Mouse (Mus musculus): ENCODE data around the gene Ccdc18. TPM values are rescaled to one million over a fixed set of nuclear protein-coding genes. Genes with fewer than 3 reads are reported as not detected.
"Not testable (repeated sequence)": the region's sequence is repeated elsewhere in the genome, so short reads cannot be mapped to it uniquely, and the experiment has no call there.

Ccdc18 gene
- polyA plus RNA-seq, 1 experiment from 2014 or later: 7.7 TPM

DNA sequence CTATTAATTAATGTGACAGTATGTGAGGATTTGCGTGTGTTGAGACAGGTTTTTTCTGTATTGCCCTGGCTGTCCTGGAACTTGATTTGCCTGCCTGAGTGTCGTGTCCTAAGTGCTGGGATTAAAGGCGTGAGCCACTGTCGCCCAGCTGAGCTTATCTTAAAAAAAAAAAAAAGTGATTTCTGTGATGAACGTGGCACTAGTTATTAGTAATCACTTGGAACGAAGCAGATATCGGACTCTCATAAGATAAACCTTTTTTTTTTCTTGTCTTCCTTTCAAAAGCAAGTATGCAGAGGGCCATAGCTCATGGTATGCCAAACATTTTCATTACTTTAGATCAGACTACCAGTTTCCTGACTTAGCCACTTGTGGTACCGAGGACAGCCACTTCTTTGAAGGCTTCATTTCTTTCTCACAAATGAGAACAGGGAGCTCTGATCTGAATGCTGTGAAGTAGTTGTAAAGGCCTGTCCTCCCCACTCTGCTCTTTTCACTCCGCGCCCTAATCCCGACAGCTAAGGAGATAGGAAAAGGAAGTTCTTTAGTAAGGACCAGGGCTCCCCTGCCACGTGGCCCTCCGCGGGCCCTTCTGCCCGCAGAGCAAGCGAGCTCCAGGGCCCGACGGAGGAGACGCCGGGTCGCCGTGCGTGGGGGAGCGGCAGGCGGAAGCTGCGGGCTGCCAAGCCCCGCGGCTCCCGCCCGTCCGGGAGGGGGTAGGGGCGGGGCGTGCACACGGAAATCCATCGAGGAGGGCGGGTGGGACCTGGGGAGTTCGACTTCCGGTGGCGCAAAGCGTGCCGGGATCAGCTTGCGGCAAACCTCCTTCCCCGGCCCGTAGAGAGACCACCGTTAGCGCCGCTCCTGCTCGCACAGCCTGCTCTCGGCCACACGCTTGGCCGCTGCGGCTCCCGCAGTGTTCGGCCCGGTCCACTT, 135.7 kb downstream of the Ccdc18 start, which contains the start of gene Dr1:
TSS of gene Dr1 (plus strand) at position 771 of the 936 bp plus-strand sequence.
- peak within 1 kb of the TSS; percentile 91 for H3K27ac ChIP-seq
- peaks cover 28% of the 10 kb centered on the region for H3K4me1 ChIP-seq

DNA sequence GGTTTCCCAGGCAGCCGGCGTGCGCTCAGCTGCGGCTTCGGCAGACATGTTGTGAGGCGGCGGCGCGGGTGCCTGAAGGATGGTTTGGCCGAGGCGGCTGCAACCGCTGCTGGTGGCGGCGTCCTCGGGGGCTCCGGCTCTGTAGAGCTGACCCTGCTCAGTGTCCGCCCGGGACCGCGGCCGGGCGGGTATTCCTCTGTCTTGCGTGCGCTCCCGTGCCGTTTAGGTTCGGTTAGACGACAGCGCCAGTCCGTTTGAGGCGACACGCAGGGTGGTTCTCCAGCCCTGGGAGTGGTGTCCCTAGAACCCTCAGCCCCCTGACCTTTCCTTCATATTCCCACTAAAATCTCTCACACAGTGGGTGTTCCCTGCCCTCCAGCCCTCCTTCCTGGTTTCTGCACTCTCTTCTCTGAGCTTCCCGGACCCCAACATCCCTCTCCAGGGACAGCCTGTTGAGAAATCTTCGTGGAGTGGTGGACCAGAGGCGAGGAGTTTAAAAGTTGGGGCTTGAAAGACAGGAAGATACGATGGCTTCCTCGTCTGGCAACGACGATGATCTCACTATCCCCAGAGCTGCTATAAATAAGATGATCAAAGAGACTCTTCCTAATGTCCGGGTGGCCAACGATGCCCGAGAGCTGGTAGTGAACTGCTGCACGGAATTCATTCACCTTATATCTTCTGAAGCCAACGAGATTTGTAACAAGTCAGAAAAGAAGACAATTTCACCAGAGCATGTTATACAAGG, 136.6 kb downstream of the Ccdc18 start:
- under 1% methylated on average over 44 of the region's 44 CpGs for WGBS
- peak overlapping the region; percentile 96 for H3K9ac ChIP-seq
- ATAC-seq (ENCODE audit: low FRiP score): peak; percentile 75
- peaks cover 28% of the 10 kb centered on the region for H3K4me1 ChIP-seq
- no peaks in the 10 kb centered on the region for H3K9me3 ChIP-seq (replicated peaks)
- no peaks in the 10 kb centered on the region for H3K27me3 ChIP-seq
- H3K4me2 ChIP-seq (replicated peaks): peak overlapping the region; percentile 94
- H3K36me3 ChIP-seq: no peaks in the 10 kb centered on the region
- H3K27ac ChIP-seq: peak overlapping the region; percentile 91
- H3K4me3 ChIP-seq: peak overlapping the region; percentile 79

More for the DNA sequence above, 135.7 kb downstream of the Ccdc18 start, which contains the start of gene Dr1:
- Histone ChIP-seq H3K4me3 (peak within 1 kb of the TSS; percentile 79), H3K27me3 (no peaks in the 10 kb centered on the region), H3K9me3 (replicated peaks) (no peaks in the 10 kb centered on the region), H3K9ac (peak within 1 kb of the TSS; percentile 96), H3K36me3 (no peaks in the 10 kb centered on the region), H3K4me2 (replicated peaks) (peak within 1 kb of the TSS; percentile 94)
- ATAC-seq (ENCODE audit: low FRiP score): peak; percentile 99
- 4% methylated on average over 52 of the region's 55 CpGs for WGBS

DNA sequence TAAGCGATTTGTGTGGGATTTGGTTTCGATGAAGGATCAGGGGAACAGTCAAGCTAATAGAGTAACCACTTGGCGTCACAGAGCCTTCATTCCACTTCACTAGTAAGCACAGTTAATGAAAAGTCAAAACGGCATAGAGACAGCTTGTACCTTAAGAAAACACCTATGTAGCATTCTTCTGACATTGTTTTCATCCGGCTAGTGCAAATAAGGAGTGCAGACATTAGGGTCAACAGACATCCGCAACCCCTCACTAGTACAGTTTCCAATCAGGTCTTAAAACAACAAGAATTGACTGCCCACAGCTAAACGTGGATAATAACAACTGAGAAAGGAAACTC, 137.1 kb downstream of the Ccdc18 start:
- WGBS: 22% methylated on average over 7 of the region's 7 CpGs
- Histone ChIP-seq H3K27ac (no peak overlapping the region), H3K4me2 (replicated peaks) (peak overlapping the region; percentile 94), H3K36me3 (no peaks in the 10 kb centered on the region), H3K9ac (peak overlapping the region; percentile 96), H3K4me3 (peak overlapping the region; percentile 79), H3K27me3 (no peaks in the 10 kb centered on the region), H3K4me1 (peaks cover 28% of the 10 kb centered on the region), H3K9me3 (replicated peaks) (no peaks in the 10 kb centered on the region)
- no peak for ATAC-seq (ENCODE audit: low FRiP score)

DNA sequence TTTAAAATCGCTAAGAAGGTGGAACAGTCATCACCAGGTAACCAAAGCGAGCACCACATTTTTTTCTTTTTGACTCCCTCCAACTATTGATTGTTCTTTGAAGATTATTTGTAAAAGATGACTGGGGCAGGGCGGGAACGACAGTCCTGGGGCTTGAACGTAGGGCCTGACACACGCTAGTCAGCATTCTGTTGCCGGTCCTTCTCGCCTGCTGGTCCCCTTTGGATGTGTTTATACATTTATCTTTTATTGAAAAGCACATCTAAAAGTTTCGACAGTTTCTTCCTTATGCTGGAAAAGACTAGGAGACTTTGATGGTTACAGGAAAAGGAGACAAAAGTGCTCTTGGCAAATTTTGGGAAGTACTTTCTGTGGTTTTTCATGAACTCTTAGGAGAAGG, 137.7 kb downstream of the Ccdc18 start:
- no peaks in the 10 kb centered on the region for H3K27me3 ChIP-seq
- H3K9ac ChIP-seq: peak overlapping the region; percentile 96
- H3K36me3 ChIP-seq: 0 out of 2 replicates have a peak, but pooled peaks cover 3% of the 10 kb centered on the region
- WGBS: 56% methylated on average over 9 of the region's 9 CpGs
- peak overlapping the region; percentile 79 for H3K4me3 ChIP-seq
- H3K27ac ChIP-seq: no peak overlapping the region
- H3K4me2 ChIP-seq (replicated peaks): peak overlapping the region; percentile 94
- no peak for ATAC-seq (ENCODE audit: low FRiP score)
- H3K9me3 ChIP-seq (replicated peaks): no peaks in the 10 kb centered on the region
- peaks cover 28% of the 10 kb centered on the region for H3K4me1 ChIP-seq

DNA sequence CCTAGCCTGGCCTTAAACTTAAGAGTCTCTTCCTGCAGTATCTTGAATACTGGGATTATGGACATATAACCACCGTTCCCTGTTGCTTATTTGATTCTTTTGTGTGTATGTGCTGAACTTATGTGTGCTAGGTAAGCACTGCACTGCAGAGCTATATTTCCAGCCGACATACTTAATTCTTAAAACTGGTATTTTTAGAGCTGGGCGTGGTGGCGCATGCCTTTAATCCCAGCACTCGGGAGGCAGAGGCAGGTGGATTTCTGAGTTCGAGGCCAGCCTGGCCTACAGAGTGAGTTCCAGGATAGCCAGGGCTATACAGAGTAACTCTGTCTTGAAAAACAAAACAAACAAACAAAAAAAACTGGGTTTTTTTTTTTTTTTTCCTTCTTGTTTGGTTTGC, 138.7 kb downstream of the Ccdc18 start:
- WGBS: 94% methylated on average over 6 of the region's 6 CpGs
- not testable (repeated sequence) for H3K9me3 ChIP-seq (replicated peaks); H3K4me3 ChIP-seq; H3K36me3 ChIP-seq; H3K9ac ChIP-seq; H3K27ac ChIP-seq; ATAC-seq (ENCODE audit: low FRiP score); H3K27me3 ChIP-seq
- Histone ChIP-seq H3K4me1 (peaks cover 28% of the 10 kb centered on the region), H3K4me2 (replicated peaks) (peak overlapping the region; percentile 94)

Other genes with a start within 250 kb of the Ccdc18 start
- gene Rpl5, start 232.4 kb upstream of the Ccdc18 start, polyA plus RNA-seq (2016; fragmentation: Nextera tagmentation; extraction: Ambion mirVana): 59.8 and 66.8 TPM in 2 replicates
- gene Fam69a, start 145.8 kb upstream of the Ccdc18 start, polyA plus RNA-seq (2016; fragmentation: Nextera tagmentation; extraction: Ambion mirVana): 31.0 and 31.4 TPM in 2 replicates
- gene Mtf2, start 67.2 kb upstream of the Ccdc18 start, polyA plus RNA-seq (2016; fragmentation: Nextera tagmentation; extraction: Ambion mirVana): 134 and 142 TPM in 2 replicates
- gene Tmed5, start 255 bp upstream of the Ccdc18 start, polyA plus RNA-seq (2016; fragmentation: Nextera tagmentation; extraction: Ambion mirVana): 26.5 and 30.4 TPM in 2 replicates
- 46.7 and 51.4 TPM in 2 replicates for gene Dr1, start 136.0 kb downstream of the Ccdc18 start, polyA plus RNA-seq (2016; fragmentation: Nextera tagmentation; extraction: Ambion mirVana)
- 6.7 and 7.0 TPM in 2 replicates for gene Pigg, start 179.7 kb downstream of the Ccdc18 start, polyA plus RNA-seq (2016; fragmentation: Nextera tagmentation; extraction: Ambion mirVana)
- 0.14 and 0.40 TPM in 2 replicates for gene Gm42517, start 235.0 kb downstream of the Ccdc18 start, polyA plus RNA-seq (2016; fragmentation: Nextera tagmentation; extraction: Ambion mirVana)